Mouse (Mus musculus) spleen, adult 2 months (tissue): ENCODE measurements around the gene Cacna1h.

Source experiments
- CTCF ChIP-seq: fragments of 200-500 bp; IDR thresholded peaks from 2 replicates; pipeline ENCODE4 v1.5.1; 2011; ENCODE audit warnings: mild to moderate bottlenecking, inconsistent platforms; ENCODE audit not compliant: insufficient read depth, insufficient read length, insufficient replicate concordance; ENCODE audit errors: extremely low read depth
- POLR2A ChIP-seq: fragments of 200-500 bp; IDR thresholded peaks from 2 replicates; pipeline ENCODE4 v1.6.1; 2011; ENCODE audit warnings: low read depth, low read length, inconsistent platforms

- TF ChIP-seq CTCF (no peak), POLR2A (no peak)
Observed at GRCm38 (mm10) chr17:25467781-25468180, 34.2 kb upstream of the Cacna1h start.
